Mouse (Mus musculus): ENCODE data around the gene Olfr541.
"Not testable (repeated sequence)": the region's sequence is repeated elsewhere in the genome, so short reads cannot be mapped to it uniquely, and the experiment has no call there.

DNA sequence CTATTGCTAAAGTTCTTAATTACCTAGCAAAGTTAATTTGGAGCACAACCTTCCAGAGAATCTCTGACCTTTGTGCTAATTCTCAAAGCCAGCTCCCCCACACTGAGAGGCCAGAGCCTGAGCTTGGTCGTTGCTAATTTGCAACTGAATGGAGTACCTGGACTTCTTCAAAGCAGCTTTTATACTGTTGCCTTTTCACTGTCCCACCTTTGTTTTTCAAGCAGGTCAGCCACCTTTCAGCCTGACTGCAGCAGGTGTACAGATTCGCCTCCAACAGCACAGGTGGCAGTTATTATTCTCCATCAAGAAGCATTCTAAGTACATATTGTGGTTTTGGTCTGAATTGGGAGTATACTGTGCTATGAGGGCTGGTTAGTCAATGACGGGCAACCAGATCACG is 17.5 kb upstream of the Olfr541 start:
- not testable (repeated sequence) for TF ChIP-seq CTCF (conservative IDR thresholded peaks at IDR 0.05; ENCODE audit: insufficient read depth, insufficient read length, low read depth, low read length); POLR2A (IDR thresholded peaks at IDR 0.05; ENCODE audit: low read depth, low read length)

Data from kidney, adult 2 months (tissue).